Mouse (Mus musculus): ENCODE measurements around the gene Mia.
A peak's percentile ranks its signal among the peaks of the same experiment; 100 is the strongest.

Gene Mia

DNA sequence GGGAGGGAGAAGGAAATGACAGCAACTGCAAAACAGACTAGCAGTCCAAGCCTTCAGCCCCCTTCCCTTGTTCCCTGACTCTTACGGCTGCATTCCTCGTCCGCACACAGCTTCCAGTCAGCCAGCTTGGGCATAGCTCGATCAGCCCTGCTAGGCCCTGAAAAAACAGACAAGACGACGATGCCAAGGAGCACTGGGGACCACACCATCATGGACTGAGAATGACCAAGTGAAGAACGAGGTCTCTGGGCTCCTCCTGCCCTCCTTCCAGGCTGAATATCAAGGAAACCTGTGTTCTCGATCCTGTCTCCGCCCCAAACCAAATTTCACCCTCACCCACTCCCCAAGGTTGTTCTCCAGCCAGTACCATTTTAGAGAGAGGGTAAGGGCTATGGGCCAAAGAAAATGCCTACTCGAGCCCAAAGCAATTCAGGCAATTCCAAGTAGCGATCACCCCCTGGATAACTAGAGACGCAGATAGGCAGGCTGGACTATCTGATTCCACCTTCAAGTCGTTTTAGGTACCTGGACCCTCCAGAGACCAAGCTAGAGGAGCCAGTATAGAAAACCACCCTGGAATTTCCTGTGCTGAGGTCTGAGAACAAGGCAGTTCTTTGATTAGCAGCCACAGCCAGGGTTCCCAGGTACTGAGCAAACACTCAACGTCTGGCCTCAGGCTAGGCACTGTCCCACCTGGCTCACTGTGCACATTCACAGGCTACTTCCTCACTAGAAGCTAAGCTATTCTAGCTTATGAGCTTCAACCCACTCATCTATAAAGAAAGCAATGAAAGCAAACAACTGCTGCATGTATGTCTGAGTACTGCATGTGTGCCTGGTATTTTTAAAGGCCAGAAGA lies at the start of gene Mia, which contains the start of gene Gm21983:
Mia (minus strand) TSS at position 321 of the 859 bp plus-strand sequence.
Gm21983 (minus strand) TSS at position 250 of the 859 bp plus-strand sequence.
- DNase-seq (ENCODE audit: low read depth): no peak

DNA sequence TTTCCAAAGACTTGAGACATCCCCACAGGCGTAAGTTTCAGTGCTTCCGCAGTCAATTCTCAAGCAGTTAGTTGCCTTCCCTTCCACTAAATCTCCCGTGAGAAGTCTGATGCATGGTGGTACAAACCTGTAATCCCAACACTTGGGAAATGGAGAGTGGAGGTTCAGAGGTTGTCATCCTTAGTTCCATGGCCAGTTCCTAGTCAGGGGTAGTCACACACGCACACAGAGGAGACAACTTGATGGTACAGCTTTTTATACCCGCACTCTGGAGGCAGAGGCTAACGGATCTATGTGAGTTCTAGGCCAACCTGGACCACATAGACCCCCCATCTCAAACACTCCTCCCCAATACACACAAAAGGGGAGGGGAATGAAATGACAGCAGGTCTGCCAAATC lies 47.9 kb upstream of the Mia start:
- DNase-seq (ENCODE audit: low read depth): no peak

DNA sequence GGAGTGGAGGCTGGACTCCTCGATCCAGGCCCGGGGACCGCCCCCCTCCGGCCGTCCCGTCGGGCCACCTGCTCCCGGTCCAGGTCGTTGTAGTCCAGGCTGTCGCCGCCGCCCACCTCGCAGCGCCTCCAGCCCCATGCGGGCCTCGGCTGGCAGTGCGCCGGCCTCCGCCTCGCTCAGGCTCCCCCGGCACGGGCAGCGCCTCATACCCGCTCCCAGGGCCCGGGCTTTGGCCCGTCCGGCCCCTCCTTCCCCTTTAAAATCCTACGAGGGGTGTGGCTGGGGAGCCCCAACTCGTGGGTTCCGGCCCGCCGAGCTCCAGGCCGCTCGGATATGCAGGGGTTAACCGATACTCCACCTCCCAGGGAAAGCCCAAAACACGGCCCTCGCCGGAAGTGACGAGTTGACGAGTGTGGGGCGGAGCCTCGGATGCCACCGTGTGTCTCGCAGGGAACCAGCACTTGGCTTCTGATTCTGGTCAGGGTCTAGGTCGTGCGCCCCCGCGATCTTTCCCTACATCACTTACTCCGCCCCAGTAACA lies 47.4 kb upstream of the Mia start, which contains the start of gene Itpkc:
Itpkc (minus strand) TSS at position 381 of the 541 bp plus-strand sequence.
- peak; percentile 96 for DNase-seq (ENCODE audit: low read depth)

DNA sequence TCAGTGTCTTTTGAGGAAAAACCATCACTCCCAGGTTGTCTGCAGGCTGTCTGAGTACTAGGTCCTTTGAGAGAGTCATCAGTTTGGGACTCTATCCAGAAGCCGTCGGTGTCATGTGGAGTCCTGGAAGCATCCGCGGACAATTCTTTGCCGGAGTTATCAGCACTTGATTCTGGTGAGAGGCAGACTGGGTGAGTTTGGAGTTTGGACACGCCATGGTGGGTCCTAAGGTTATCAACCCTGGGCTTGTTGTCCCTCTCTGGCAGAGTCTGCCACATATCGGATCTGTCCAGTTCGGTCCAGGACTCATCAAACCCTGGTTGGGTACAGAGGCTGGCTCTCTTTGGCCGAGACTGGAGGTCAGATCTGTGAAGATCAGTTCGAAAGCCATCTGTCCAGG lies 46.7 kb upstream of the Mia start:
- peak; percentile 50 for DNase-seq (ENCODE audit: low read depth)

DNA sequence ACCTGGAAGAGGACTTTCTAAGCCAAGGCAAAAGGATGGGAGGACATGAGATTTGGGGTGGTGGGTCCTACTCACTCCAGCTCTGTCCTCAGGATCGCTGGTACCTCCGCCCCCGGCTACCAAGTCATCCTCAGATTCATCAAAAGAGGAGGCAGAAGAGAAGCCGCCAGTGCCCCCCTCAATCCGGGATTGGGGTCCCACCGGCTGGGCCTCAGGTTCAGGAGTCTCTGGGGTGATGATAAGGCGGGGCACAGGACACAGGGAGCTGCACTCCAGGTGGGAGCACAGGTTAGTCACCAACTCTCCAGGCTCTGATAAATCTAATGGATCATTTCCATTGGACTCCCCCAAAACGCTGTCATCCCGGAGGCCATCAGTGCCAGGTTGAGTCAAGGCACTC lies 46.3 kb upstream of the Mia start:
- no peak for DNase-seq (ENCODE audit: low read depth)

DNA sequence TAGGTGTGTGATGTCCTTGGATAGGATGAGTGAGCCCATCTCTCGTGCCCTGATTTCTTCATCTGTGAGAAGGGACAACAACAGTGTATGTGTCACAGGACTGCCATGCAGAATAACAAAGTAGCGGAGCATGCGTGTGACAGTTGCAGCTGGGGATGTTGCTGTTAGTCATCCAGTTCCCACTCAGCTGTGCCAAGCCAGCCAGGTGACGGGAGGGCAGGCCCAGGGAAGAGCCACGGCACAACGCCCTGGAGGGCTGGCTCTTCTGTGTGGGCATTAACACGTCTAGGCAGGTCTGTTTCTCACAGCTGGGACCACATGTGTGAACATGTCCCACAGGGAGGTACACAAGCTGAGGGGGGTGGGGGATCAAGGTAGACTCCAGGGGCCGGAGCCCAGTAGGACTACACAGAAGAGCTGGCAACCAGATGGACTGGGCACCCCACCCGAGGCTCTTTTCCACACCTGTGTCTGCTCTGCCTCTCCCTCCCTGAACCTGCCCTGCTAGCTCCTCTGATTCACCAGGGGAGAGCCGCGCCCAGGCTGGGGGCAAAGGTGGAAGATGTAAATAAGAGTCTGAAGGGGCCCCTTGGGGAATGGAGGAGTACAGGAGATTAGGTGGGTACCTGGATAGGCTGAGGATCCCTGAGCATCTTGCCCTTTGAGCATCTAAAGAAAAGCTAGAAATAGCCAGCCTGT lies 44.1 kb upstream of the Mia start:
- DNase-seq (ENCODE audit: low read depth): no peak

DNA sequence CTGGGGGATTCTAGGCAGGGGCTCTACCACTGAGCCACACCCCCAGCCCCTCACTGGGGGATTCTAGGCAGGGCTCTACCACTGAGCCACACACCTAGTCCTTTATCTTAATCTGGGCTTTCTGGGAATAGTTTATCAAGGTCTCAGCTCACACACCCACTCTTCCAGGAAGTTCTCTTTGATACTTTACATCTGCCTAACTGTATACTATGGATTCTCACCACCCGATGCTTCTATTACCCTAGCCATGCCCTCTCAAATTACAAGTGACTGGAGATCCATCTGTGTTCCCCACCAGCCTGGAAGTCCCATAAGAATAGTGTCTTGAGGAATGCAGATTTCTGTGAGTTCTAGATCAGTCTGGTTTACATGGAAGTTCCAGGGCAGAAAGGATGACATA lies 41.6 kb upstream of the Mia start:
- no peak for DNase-seq (ENCODE audit: low read depth)

DNA sequence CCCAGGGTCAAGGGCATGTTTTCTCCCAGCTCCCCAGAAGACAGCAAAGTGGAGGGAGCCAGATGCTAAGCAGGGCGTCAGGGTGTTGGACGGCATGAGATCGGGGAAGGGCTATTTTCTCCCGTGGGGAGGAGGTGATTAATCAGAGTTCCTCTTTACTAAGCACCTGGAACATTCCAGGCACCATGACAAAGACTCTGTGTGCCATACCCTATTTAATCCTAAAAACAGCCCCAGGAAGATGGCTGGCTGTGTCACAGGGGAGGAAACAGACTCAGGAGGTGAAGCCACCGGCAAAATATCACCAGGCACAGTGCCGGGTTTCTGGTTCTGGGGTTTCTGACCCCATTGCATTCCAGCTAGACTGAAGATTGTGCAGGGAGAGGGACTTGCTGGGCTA lies 41.0 kb upstream of the Mia start:
- DNase-seq (ENCODE audit: low read depth): no peak

DNA sequence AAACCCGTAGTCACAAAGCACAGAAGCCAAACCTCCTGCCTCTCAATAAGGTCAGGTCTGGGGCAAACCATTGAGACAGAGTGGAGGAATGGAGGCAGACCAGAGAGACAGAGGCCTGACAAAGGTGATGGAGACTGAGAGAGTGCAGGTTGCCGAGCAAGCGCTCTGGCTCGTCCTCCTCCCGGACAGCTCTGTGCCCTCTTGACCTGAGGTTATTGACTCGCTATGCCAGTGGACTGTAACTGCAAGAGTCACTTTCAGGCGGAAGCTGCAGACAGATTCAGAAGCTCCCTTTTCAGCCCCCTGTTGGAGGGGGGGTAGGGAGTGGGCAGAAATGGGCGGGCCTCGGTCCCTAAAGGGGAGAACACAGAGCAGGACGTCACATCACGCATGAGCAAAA lies 39.0 kb upstream of the Mia start:
- no peak for DNase-seq (ENCODE audit: low read depth)

DNA sequence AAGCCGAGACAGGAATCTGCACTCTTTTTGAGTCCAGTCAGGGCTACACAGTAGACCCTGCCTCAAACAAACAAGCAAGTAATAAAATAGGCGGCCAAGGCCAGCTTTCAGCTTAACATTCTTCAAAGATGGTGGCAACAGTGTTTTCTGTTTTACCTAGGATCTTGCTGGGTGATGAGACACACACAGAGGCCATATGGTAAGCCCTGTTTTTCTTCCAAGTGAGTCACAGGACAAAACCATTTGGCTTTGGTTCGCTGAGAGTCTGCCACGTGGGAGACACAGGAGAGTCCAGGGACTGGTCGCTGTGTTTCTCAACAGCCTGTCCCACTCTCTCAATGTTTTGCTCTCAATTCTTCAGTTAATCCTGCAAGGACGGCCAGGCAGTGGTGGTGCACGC lies 37.6 kb upstream of the Mia start:
- peak; percentile 73 for DNase-seq (ENCODE audit: low read depth)

DNA sequence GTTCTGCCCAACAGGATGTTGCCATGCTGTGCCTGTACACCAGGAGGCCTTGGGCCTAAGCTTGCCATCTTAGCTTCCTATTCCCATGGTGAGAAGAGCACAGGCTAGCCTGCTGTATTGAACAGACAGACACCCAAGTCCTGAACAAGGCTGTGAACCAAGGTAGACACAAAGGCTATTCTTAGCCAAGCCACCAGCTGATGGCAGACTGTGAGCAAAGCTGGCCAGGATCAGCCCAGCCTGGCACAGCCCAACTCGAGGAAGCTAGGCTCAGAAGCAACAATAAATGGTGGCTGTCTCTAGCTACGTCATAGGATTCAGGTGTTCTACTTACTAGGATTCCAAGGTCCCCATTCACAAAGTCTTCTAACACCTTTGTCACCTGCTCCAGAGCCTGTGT lies 31.7 kb upstream of the Mia start:
- no peak for DNase-seq (ENCODE audit: low read depth)

DNA sequence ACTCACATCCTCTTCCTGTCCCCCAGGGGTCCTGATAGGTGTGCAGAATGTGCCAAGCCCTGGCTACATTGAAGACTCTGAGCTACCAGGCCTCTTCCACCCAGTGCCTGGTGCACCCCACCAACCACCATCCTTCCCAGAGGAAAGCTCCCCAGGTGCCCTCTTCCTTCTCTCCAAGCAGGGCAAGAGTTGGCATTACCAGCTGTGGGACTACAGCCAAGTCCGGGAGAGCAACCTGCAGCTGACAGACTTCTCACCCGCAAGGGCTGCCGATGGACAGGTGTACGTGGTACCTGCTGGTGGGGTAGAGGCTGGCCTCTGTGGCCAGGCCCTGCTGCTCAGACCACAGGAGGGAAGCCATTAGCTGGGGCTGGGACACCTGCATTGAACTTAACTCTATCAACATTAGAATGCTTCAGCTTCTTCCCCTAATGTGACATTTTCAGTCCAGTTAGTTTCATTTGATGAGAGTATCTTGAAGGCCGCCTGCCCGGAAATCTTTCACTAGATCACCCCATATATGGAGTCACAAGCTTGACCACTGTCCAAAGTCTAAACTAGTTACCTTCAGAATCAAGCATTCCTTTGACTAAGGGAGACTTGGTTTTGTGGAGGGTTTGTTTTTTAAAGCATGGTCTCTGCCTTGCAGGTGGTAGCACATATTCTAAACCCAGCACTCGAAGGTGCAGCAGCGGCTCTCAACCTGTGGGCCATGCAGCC lies 22.9 kb upstream of the Mia start:
- no peak for DNase-seq (ENCODE audit: low read depth)

DNA sequence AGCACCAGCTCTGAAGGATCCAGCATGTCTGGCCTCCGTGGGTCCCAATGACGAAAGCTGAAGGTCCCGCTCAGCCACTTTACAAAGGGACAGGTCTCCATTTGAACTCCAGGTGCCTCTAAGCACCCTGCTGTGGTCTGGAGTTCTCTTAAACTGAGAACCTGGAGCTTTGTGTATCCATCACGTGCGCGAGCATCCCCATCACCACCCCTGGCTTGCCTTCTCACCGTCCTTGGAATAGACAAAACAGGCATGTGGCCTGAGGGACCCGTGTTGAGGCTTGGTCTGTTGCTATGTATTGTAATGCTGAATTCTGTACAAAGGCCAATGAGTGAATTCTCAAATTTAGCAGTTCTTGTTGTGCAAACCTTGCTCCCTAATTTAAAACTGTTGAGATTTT lies 17.8 kb upstream of the Mia start:
- DNase-seq (ENCODE audit: low read depth): no peak

DNA sequence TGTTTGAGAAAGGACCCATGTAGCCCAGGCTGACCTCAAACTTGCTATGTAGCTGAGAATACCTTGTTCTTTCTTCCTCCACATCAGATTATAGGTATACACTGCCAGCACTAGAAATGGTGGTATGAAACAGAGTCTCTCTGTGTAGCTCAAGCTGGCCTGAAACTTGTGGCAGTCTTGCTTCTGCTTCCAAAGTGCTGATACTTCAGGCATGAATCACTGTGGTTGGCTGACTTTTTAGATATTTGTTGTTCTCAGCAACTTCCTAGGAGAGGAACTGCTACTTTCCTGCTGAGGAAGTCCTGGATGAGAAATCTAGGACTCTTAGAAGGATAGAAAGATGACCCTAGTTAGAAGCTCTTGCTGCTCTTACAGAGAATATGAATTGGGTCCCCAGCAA lies 17.4 kb upstream of the Mia start:
- peak; percentile 80 for DNase-seq (ENCODE audit: low read depth)

DNA sequence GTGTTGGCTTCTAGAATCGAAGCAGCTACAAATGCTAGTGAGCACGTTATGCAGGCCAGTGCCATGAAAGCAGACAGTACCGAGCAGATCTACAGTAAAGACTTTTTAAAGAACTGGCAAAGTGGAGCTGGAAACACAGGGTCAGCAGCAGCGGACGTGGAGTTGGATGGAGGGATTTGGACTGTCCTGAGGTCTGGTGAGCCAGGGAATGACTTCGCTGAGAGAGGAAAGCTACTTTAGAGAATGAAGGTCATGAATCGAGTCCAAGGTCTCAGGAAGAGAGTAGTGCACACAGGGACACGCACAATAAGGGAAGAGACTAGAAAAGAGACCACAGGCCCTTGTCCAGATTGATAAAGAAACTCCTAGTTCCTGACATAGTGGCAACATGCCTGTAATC lies 16.7 kb upstream of the Mia start:
- no peak for DNase-seq (ENCODE audit: low read depth)

DNA sequence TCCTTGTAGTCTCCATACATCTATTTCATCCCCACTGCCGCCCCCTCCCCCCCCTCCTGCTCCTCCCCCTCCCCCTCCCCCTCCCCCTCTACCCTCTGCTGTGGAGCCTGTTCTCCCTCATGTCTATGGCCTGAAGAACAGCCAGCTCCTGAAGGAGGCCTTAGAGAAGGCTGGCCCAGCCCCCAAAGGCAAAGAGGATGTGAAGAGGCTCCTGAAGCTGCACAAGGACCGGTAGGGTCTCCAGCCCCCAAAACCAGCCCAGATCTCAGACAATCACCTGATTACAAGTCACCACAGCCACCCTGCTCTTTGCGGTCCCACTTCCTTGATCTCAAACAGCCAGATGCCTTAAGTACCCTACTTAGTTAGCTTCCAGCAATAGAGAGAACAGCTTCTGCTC lies 16.2 kb upstream of the Mia start:
- no peak for DNase-seq (ENCODE audit: low read depth)

DNA sequence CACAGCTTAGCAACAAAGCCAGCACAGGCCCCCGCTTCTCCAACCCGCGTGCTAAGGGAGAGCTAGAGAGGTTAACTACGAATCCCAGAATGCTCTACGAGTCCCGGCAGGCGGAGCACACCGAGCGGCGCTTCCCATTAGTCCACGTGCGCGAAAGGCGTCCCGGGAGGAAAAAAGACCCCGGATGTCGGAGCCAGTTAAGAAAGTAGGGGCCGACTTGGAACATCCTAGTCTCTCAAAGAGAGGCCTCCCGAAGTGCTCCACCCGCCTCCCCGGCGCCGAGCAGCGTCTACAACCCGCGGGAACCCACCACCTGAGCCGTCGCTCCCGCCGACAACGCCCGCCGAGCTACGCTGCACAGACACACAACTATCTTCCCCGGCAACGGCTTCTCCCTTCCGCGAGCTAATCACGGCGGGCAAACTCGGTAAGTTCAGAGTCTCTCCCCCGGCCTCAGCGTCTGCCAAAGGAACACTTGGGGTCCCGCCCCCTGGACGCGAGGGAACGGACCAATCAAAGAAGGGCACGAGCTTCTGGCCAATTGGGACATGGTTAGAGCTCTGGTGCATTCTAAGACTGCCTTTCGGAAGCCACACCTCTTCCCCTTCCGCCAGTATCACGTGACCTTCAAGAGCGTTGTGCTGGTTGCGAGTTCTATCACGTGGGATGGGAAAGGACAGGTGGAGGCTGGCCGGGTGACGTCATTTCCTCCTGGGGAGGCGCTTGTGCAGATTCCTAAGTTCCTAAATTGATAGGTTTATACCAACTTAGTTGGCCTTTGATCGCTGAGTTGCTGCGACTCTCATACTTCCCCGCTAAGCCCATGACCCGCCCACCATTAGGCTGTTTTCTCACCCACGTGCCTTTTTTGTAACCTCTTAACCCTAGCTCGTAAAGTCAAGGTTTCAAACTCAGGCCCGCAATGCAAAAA lies 15.0 kb upstream of the Mia start, which contains the start of the genes BC024978 and Snrpa:
BC024978 (plus strand) TSS at position 101 of the 931 bp plus-strand sequence.
Snrpa (minus strand) TSS at position 591 of the 931 bp plus-strand sequence.
- DNase-seq (ENCODE audit: low read depth): peak; percentile 99

DNA sequence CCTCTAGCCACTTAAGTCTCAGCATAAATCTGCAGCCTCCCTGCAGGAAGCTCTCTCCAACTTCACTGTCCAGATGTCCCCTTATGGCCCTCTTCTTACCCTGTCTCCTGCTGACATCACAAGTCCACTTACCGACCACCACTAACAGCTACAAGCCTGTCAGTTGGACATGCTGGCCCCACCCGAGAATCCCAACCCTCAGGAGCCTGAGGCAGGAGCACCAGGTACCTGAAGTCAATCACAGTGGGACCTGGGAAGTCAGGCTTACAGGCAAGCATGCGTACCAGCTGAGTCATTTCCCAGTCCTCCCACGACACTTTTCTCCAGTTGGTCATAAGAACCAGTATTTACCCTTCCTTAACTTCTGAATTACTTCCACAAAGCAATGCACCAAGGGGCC lies 12.8 kb upstream of the Mia start:
- DNase-seq (ENCODE audit: low read depth): peak; percentile 24

DNA sequence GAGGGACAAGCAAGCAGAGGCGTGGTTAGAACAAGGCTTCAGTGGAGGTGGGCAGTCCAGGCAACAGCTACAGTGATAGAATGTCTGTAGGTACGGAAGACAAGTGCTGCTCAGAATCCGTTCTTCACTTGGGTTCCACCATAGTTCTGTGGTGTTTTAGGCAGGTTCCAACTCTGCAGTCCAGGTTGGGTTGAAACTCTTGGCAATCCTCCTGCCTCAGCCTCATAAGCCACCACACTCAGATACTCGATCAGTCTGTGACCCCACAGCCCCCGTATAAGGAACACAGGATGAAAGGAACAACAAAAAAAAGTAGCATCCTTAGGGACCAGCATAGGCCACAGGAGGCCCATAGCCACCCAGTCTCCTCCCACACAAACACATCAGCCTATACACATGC lies 11.5 kb upstream of the Mia start:
- no peak for DNase-seq (ENCODE audit: low read depth)

DNA sequence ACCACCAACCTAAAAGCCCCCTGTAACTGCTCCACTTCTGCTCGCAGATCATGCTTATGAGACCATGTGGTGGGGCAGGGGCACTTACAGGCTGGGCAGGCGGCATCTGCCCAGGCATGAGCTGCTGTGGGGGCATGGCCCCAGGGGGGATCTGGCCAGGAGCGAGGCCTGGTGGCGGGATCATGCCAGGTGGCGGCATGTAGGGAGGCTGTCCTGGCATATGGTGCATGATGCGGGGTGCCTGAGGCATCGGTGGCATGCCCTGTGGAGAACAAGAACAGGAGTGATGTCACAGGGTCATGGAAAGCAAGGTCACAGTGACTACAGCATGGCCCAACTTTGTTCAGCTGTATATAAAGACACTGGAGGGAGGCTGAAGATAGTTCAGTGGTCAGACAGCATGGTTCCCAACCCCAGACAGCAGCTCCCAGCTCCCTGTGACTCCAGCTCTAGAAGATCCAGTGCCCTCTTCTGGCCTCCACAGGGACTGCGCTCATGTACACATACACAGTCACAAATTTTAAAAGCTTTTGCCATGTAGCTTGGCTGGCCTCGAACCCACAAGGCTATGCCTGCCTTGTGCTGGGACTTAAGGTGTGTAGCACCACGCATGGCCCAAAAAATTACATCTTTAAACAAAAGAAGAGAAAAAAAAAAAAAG lies 8.4 kb upstream of the Mia start:
- peak; percentile 29 for DNase-seq (ENCODE audit: low read depth)

DNA sequence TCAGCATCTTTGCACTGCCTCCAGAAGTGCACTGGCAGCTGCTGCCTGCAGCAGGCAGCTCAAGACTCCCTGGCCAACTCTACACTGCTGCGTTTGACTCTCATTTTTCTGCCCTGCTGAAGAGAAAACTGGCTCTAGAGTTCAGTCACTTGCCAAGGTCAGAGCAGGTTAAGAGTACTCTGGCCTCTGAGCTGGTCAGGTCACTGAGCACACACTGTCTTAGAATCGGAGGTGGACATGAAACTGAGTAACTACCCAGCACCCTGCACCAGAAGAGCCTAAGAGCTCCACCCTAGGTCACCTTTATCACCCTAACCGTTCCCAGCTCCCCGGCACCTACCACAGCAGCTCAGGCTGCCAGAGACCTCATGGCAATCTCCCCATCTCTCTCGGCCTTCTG lies 5.0 kb upstream of the Mia start:
- no peak for DNase-seq (ENCODE audit: low read depth)
